Mouse (Mus musculus) limb, embryonic 10.5 days (tissue): ENCODE data around the gene Zbtb4. TPM values are rescaled to one million over a fixed set of nuclear protein-coding genes. Genes with fewer than 3 reads are reported as not detected.

Experiments
- DNase-seq: peaks from one replicate; pipeline ENCODE4 v3.0.0-alpha.2; 2017; ENCODE audit warnings: low spot score
- H3K27ac ChIP-seq: fragments of 300-500 bp; sonication (generic); 2 replicates; pipeline ENCODE4 v1.5.1; 2016; ENCODE audit warnings: mild to moderate bottlenecking
- H3K27me3 ChIP-seq: fragments of 300-500 bp; sonication (generic); 2 replicates; pipeline ENCODE4 v1.6.1; 2016; ENCODE audit warnings: low read depth, mild to moderate bottlenecking; ENCODE audit not compliant: poor library complexity, severe bottlenecking
- H3K36me3 ChIP-seq: fragments of 300-500 bp; sonication (generic); 2 replicates; pipeline ENCODE4 v1.6.1; 2016; ENCODE audit warnings: mild to moderate bottlenecking, moderate library complexity
- H3K4me1 ChIP-seq: fragments of 300-500 bp; sonication (generic); 2 replicates; pipeline ENCODE4 v1.6.1; 2016
- H3K4me3 ChIP-seq: fragments of 300-500 bp; sonication (generic); 2 replicates; pipeline ENCODE4 v1.5.1; 2016; ENCODE audit warnings: mild to moderate bottlenecking, moderate library complexity
- H3K9me3 ChIP-seq: fragments of 300-500 bp; sonication (generic); replicated peaks from 2 replicates; pipeline ENCODE4 v1.6.1; 2016; ENCODE audit warnings: mild to moderate bottlenecking
- WGBS: fragments of 180-500 bp; shearing (Covaris S2); methylation state at CpG from one replicate; pipeline ENCODE4 v1.1.7; 2016; 5-methylcytosine and 5-hydroxymethylcytosine counted together
- polyA plus RNA-seq: library from polyadenylated mRNA; unstranded; fragments of >200 nt; fragmentation: Nextera tagmentation; extraction: Ambion mirVana; gene quantifications from 2 replicates; pipeline ENCODE4 v1.2.1, GENCODE M21; 2016

Gene Zbtb4
- polyA plus RNA-seq, 1 experiment from 2014 or later: 0.59 TPM

DNA sequence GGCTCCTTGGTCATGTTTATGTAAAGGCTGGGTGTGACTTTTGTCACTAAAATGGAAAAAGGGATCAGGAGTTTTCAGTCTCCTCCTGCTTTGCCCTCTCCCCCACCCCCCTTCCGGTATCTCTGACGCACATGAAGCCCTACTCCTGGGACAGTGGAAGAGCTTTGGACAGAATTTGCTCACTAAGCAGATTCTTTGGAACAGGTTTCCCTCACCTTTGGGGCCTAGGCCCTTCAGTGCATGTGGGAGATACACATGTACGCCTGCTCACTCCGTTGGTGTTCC, 1.9 kb downstream of the Zbtb4 start:
- Histone ChIP-seq H3K27ac (no peak overlapping the region), H3K36me3 (no peaks in the 10 kb centered on the region), H3K27me3 (peaks cover 15% of the 10 kb centered on the region), H3K9me3 (no peaks in the 10 kb centered on the region), H3K4me3 (0 out of 2 replicates have a peak overlapping the region, but pooled peaks have one; percentile 1), H3K4me1 (peaks cover 36% of the 10 kb centered on the region)
- 65% methylated on average over 4 of the region's 4 CpGs for WGBS
- no peak for DNase-seq

DNA sequence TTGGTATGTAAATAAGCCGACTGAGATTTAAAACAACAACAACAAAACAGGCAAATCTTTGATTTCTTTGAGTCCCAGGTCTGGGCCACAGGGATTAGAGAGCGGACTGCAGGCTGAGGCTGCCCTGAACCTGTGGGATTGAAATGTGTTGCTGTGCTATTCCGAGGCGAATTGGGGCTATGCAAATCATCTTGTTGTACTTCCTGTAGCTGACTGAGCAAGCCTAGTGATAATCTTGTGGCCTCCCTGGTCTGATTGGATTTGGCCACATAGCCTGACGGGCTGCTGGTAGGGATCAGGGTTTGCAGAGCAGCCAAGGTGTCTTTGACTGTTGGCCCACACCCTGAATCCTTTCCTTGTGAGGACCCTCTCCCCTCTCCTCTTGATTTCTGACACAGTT, 9.2 kb downstream of the Zbtb4 start:
- no peak overlapping the region for H3K4me3 ChIP-seq
- 0 out of 2 replicates have a peak, but pooled peaks cover 2% of the 10 kb centered on the region for H3K36me3 ChIP-seq
- H3K27me3 ChIP-seq: peaks cover 59% of the 10 kb centered on the region
- H3K27ac ChIP-seq: no peak overlapping the region
- H3K4me1 ChIP-seq: peaks cover 19% of the 10 kb centered on the region
- H3K9me3 ChIP-seq: no peaks in the 10 kb centered on the region
- no peak for DNase-seq
- WGBS: 69% methylated on average over 5 of the region's 5 CpGs

DNA sequence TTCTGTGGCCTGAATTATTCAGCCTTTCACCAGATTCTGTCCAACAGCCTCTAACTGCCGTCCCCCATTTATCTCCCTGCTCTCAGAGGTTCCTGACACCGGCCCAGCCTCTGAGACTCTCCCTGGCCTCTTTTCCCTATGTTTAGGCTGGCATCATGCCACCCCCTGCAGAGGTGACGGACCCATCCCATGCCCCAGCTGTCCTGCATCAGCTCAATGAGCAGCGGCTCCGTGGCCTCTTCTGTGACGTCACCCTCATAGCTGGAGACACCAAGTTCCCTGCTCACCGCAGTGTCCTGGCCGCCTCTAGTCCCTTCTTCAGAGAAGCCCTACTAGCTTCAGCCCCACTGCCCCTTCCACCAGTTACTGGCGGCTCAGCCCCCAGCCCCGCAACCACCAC, 10.0 kb downstream of the Zbtb4 start:
- H3K36me3 ChIP-seq: 0 out of 2 replicates have a peak, but pooled peaks cover 2% of the 10 kb centered on the region
- WGBS: 67% methylated on average over 10 of the region's 10 CpGs
- DNase-seq: no peak
- no peak overlapping the region for H3K4me3 ChIP-seq
- H3K27ac ChIP-seq: no peak overlapping the region
- H3K27me3 ChIP-seq: peaks cover 65% of the 10 kb centered on the region
- H3K9me3 ChIP-seq: no peaks in the 10 kb centered on the region
- peaks cover 19% of the 10 kb centered on the region for H3K4me1 ChIP-seq

DNA sequence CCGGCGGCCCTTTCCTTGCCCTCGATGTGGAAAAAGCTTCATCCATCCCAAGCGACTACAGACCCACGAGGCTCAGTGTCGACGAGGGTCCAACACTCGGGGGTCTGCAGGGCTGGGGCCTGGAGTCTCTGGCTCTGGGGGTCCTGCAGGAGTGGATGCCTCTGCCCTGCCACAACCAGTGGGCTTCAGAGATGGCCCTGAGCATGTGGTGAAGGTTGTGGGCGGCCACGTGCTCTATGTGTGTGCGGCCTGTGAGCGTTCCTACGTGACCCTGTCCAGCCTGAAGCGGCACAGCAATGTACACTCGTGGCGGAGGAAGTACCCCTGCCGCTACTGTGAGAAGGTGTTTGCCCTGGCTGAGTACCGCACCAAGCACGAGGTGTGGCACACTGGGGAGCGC, 10.8 kb downstream of the Zbtb4 start:
- Histone ChIP-seq H3K27me3 (peaks cover 65% of the 10 kb centered on the region), H3K27ac (peak overlapping the region; percentile 37; the same call in 1 of the 2 replicates)
- WGBS: 82% methylated on average over 20 of the region's 20 CpGs

DNA sequence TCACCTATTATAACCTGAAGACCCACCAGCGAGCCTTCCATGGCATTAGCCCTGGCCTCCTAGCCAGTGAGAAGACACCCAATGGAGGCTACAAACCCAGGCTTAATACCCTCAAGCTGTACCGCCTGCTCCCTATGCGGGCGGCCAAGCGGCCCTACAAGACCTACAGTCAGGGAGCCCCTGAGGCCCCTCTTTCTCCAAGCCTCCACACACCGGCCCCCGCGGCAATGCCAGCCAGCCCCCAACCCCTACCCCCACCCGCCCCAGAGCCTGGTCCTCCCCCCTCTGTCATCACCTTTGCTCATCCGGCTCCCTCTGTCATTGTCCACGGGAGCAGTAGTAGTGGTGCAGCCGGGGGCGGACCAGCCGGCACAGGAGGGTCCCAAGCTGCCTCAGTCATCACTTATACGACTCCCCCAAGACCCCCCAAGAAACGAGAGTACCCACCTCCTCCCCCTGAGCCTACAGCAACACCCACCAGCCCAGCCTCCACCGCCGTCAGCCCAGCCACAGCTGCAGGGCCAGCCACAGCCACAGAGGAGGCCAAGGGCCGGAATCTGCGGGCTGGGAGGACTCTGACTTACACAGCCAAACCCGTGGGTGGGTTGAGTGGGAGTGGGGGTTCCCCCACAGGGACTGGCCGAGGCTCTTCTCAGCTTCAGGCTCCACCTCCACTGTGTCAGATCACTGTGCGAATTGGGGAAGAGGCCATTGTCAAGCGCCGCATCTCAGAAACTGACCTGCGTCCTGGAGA, 12.0 kb downstream of the Zbtb4 start:
- peaks cover 19% of the 10 kb centered on the region for H3K4me1 ChIP-seq
- 0 out of 2 replicates have a peak, but pooled peaks cover 2% of the 10 kb centered on the region for H3K36me3 ChIP-seq
- H3K9me3 ChIP-seq: no peaks in the 10 kb centered on the region
- no peak for DNase-seq
- no peak overlapping the region for H3K4me3 ChIP-seq
- H3K27ac ChIP-seq: peak overlapping the region; percentile 36; the same call in 1 of the 2 replicates
- peaks cover 76% of the 10 kb centered on the region for H3K27me3 ChIP-seq
- WGBS: 64% methylated on average over 26 of the region's 26 CpGs

More for the DNA sequence above, 10.8 kb downstream of the Zbtb4 start:
- no peaks in the 10 kb centered on the region for H3K9me3 ChIP-seq
- H3K4me3 ChIP-seq: no peak overlapping the region
- H3K4me1 ChIP-seq: peaks cover 19% of the 10 kb centered on the region
- 0 out of 2 replicates have a peak, but pooled peaks cover 2% of the 10 kb centered on the region for H3K36me3 ChIP-seq
- DNase-seq: no peak

DNA sequence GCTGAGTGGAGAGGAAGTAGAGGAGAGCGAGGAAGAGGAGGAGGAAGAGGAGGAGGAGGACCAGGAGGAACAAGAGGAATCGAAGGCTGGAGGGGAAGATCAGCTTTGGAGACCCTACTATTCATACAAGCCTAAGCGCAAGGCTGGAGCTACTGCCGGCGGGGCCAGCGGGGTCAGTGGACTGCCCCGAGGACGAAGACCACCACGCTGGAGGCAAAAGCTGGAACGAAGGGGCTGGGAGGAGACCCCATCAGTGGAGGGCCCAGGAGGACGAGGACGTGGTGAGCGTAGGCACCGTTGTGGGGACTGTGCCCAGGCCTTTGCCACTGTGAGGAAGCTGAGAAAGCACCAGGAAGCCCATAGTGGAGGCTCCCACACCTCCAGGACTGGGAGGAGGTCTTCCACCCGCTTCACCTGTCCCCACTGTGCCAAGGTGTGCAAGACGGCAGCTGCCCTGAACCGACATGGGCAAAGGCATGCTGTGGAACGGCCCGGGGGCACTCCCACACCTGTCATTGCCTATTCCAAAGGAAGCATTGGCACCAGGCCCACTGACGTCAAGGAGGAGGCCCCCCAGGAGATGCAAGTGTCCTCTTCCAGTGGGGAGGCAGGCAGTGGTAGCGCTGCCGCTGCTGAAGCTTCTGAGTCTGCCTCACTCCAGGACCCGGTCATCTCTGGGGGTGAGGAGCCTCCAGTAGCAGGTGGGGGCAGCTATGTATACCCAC, 12.7 kb downstream of the Zbtb4 start:
- Histone ChIP-seq H3K27ac (0 out of 2 replicates have a peak overlapping the region, but pooled peaks have one; percentile 14), H3K4me1 (peaks cover 19% of the 10 kb centered on the region), H3K27me3 (peaks cover 79% of the 10 kb centered on the region), H3K9me3 (no peaks in the 10 kb centered on the region), H3K4me3 (no peak overlapping the region), H3K36me3 (0 out of 2 replicates have a peak, but pooled peaks cover 2% of the 10 kb centered on the region)
- no peak for DNase-seq
- WGBS: 67% methylated on average over 23 of the region's 23 CpGs

DNA sequence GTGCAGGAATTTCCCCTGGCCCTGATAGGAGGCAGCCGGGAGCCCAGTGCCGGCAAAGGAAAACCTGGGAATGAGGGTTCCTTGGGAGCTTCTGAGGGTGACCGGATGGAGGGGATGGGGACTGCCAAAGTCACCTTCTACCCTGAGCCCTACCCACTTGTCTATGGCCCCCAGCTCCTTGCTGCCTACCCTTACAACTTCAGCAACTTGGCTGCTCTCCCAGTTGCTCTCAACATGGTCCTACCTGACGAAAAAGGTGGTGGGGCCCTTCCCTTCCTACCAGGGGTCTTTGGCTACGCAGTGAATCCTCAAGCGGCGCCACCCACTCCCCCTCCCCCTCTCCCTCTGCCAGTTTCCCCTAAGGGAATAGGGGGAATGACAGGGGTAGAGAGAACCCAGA, 13.3 kb downstream of the Zbtb4 start:
- Histone ChIP-seq H3K4me3 (no peak overlapping the region), H3K36me3 (0 out of 2 replicates have a peak, but pooled peaks cover 2% of the 10 kb centered on the region), H3K4me1 (peaks cover 19% of the 10 kb centered on the region), H3K9me3 (no peaks in the 10 kb centered on the region), H3K27ac (0 out of 2 replicates have a peak overlapping the region, but pooled peaks have one; percentile 14), H3K27me3 (peaks cover 79% of the 10 kb centered on the region)
- 35% methylated on average over 7 of the region's 7 CpGs for WGBS
- no peak for DNase-seq

DNA sequence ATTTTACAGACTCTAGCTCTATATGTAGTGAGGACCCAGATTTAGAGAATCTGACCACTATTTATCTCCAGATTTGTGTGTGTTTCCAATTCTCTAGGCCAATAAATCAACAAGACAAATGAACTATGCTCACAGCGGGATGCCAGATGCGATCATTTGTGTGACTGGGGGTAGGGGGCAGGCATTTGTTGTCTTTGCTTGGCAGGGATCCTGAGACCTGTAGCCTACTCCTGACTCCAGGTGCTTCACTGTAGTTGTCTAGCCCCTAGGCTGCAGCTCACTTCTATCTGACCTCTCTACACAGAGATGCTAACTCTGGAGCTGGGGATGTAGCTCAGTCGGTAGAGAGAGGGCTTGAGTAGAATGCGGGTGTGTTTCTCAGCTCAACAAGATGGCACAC, 16.1 kb downstream of the Zbtb4 start:
- WGBS: 35% methylated on average over 4 of the region's 4 CpGs
- Histone ChIP-seq H3K27me3 (peaks cover 57% of the 10 kb centered on the region), H3K36me3 (0 out of 2 replicates have a peak, but pooled peaks cover 2% of the 10 kb centered on the region), H3K4me1 (peaks cover 19% of the 10 kb centered on the region), H3K9me3 (no peaks in the 10 kb centered on the region), H3K4me3 (no peak overlapping the region), H3K27ac (no peak overlapping the region)
- no peak for DNase-seq

DNA sequence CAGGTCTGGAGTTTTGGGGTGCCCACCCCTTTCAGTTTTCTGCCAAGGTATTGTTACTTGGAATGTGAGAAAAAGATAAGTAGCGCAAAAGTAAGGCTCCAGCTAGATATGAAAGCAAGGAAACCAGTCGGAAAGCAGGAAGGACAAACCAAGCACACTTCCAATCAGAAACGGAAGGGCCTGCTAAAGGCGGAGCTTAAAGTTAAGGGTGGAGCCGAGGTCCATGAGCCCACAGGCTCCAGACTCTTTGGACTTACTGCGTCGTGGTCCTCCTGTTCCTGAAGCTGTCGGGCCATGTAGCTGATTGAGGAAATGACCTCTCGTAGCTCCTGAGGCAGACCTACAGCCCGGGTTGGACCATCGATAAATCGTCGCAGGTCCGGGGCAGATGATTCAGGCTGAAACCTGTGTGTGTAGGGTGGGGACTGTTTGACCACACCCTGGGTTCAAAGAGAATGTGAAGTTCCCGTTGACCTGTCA, 19.1 kb downstream of the Zbtb4 start:
- Histone ChIP-seq H3K4me1 (no peaks in the 10 kb centered on the region), H3K27me3 (peaks cover 27% of the 10 kb centered on the region), H3K9me3 (no peaks in the 10 kb centered on the region), H3K4me3 (peak overlapping the region; percentile 23; the same call in 1 of the 2 replicates), H3K36me3 (no peaks in the 10 kb centered on the region), H3K27ac (no peak overlapping the region)
- DNase-seq: no peak
- WGBS: 41% methylated on average over 15 of the region's 15 CpGs

DNA sequence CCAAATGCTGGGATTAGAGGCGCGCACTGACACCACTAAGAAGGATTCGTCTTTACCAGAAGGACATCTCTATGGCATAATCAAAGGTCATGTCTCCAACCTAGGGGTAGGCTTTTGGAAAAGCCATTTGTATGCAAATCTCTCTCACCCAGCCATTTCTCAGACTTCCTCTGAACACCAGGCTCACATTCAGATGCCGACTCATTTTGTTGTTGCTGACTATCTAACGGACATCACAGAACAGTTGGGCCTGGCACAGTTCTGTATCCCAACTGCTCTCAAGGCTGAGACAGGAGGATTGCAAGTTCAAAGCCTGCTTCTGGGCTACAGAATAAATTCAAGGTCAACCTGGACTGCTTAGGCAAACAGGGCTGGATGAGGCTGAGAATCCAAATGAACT, 21.6 kb downstream of the Zbtb4 start:
- H3K27me3 ChIP-seq: peaks cover 12% of the 10 kb centered on the region; the same call in 1 of the 2 replicates
- DNase-seq: no peak
- no peak overlapping the region for H3K4me3 ChIP-seq
- H3K36me3 ChIP-seq: no peaks in the 10 kb centered on the region
- H3K4me1 ChIP-seq: 0 out of 2 replicates have a peak, but pooled peaks cover 2% of the 10 kb centered on the region
- no peak overlapping the region for H3K27ac ChIP-seq
- H3K9me3 ChIP-seq: no peaks in the 10 kb centered on the region
- 88% methylated on average over 5 of the region's 5 CpGs for WGBS

DNA sequence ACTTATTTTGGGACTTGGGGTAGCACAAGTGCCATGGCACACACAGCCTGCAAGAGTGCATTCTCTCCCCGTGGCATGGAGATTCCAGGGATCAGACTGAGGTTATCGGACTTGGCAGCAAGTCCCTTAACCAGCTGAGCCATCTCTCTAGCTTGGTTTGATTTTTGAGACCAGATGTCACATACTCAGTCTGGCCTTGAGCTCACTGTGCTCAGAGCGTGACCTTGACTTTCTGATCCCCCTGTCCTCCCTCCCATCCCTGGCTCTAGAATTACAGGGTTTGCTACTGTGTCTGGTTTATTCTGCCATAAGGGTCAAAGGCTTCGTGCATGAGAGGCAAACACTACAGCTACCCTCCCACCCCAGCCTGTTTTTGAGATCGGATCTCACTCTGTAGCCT, 23.7 kb downstream of the Zbtb4 start:
- no peak for DNase-seq
- 70% methylated on average over 5 of the region's 5 CpGs for WGBS

DNA sequence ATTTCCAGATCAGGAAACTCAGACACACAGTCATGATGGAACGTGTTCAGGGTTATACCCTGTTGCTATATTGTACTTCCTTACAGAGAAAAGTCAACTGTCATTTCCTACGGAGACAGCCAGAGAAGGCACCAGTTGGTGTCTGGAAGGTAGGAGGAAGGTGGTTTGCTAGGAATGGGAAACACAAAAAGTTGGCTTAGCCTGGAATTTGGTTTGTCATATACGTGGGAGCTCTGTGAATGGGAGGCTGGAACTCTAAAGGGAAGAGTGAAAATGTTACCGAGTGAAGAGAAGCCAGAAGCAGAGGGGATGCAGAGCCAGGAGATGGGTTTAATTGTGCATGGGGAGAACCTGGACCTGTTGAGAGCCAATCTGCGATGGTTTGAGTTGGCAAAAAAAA, 25.7 kb downstream of the Zbtb4 start:
- 74% methylated on average over 5 of the region's 5 CpGs for WGBS

More for the DNA sequence above, 23.7 kb downstream of the Zbtb4 start:
- H3K36me3 ChIP-seq: no peaks in the 10 kb centered on the region
- H3K27me3 ChIP-seq: peaks cover 27% of the 10 kb centered on the region
- no peak overlapping the region for H3K27ac ChIP-seq
- no peak overlapping the region for H3K4me3 ChIP-seq
- H3K9me3 ChIP-seq: no peaks in the 10 kb centered on the region
- 0 out of 2 replicates have a peak, but pooled peaks cover 2% of the 10 kb centered on the region for H3K4me1 ChIP-seq

DNA sequence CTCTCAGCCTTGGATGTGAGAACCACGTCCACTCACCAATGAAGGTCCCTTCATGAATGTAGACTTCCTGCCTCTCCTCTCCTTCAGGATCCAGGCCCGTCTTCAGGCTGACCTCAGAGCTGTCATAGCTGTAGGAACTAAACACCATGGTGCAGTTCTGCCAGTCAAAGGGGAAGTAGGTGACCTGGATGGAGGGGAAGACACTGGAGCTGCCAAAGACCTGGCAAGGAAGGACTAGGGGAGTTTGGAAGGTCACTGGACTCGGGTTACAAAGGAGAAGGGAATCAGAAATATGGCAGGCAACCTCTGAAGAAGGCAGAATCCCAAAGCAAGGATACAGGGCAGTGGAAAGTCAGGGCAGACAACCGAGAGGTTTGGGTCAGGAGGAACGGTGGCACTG, 27.7 kb downstream of the Zbtb4 start:
- Histone ChIP-seq H3K9me3 (no peaks in the 10 kb centered on the region), H3K4me3 (no peak overlapping the region), H3K27ac (no peak overlapping the region), H3K4me1 (peaks cover 13% of the 10 kb centered on the region), H3K27me3 (peaks cover 62% of the 10 kb centered on the region), H3K36me3 (no peaks in the 10 kb centered on the region)
- 64% methylated on average over 5 of the region's 5 CpGs for WGBS
- no peak for DNase-seq

More for the DNA sequence above, 25.7 kb downstream of the Zbtb4 start:
- Histone ChIP-seq H3K36me3 (no peaks in the 10 kb centered on the region), H3K4me1 (peaks cover 13% of the 10 kb centered on the region), H3K4me3 (no peak overlapping the region), H3K9me3 (no peaks in the 10 kb centered on the region), H3K27ac (no peak overlapping the region), H3K27me3 (peaks cover 46% of the 10 kb centered on the region)
- DNase-seq: no peak
